Mouse (Mus musculus): ENCODE measurements around the gene Pak2. TPM values are rescaled to one million over a fixed set of nuclear protein-coding genes. Genes with fewer than 3 reads are reported as not detected.
A peak's percentile ranks its signal among the peaks of the same experiment; 100 is the strongest.
"Not testable (repeated sequence)": the region's sequence is repeated elsewhere in the genome, so short reads cannot be mapped to it uniquely, and the experiment has no call there.

The Pak2 gene
- polyA plus RNA-seq, 1 experiment from 2014 or later, result 39.3 TPM

DNA sequence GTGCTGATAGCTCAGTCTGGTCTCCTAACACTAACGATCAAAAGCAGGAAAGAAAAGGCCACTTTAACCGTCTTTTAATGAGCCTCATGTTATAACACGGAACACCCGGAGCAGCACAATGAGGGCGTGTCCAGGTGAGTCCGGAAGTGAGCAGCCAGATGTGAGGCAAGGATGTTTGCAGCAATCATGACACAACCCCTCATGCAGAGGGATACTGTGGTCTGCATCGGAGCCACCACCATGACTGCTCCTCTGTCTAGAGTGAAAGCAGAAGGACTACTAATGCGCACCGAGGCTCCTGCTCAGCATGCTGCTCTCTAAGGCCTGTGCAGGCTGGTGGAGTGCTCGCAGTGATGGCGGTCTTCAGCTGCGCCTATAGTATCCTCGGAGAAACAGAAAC is 23.2 kb upstream of the Pak2 start:
- no peak for ATAC-seq
- no peak overlapping the region for H3K9ac ChIP-seq (ENCODE audit: low read length)
- no peak for DNase-seq (ENCODE audit: low spot score)
- H3K4me2 ChIP-seq (ENCODE audit: low read length), result no peak overlapping the region
- H3K36me3 ChIP-seq (ENCODE audit: control insufficient read depth, insufficient read depth, low read length), result peaks cover 23% of the 10 kb centered on the region
- H3K4me3 ChIP-seq (ENCODE audit: low read depth, low read length), result no peak overlapping the region
- no peaks in the 10 kb centered on the region for H3K9me3 ChIP-seq (replicated peaks; ENCODE audit: control insufficient read depth, low read length)
- no peaks in the 10 kb centered on the region for H3K27me3 ChIP-seq (replicated peaks; ENCODE audit: control insufficient read depth, insufficient read depth, low read length)
- 85% methylated on average over 13 of the region's 13 CpGs for WGBS
- peaks cover 10% of the 10 kb centered on the region for H3K4me1 ChIP-seq (ENCODE audit: control insufficient read depth, insufficient read depth, low read length)
- H3K27ac ChIP-seq (ENCODE audit: low read depth, low read length), result no peak overlapping the region

DNA sequence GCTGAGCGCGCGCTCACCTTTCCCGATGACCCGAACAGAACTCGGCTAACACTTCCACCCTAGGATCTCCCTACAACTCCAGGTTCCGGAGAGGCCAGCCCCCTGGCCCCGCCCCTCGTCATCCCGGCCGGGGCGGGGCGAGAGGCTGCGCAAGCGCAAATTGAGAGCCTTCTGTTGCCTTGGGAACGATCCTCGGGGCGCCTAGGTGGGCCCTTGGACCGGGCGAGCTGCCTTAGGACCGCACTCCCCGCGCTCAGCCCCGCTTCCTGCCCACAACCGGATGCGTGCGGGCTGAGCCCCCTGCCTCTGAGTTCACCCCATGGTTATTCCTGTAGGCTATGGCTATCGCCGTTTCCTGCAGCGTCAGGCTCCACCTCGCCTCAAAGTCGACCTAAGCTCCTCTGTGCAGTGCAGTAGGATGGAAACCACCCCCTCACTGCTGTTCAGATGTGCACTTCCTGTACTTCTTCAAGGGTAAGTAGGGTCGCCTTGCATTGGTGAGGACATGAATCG is 20.6 kb upstream of the Pak2 start, which contains the start of the genes Pigx and Cep19:
Pigx (minus strand) TSS at position 103 of the 513 bp plus-strand sequence.
Cep19 (plus strand) TSS at position 163 of the 513 bp plus-strand sequence.
- under 1% methylated on average over 34 of the region's 34 CpGs for WGBS

DNA sequence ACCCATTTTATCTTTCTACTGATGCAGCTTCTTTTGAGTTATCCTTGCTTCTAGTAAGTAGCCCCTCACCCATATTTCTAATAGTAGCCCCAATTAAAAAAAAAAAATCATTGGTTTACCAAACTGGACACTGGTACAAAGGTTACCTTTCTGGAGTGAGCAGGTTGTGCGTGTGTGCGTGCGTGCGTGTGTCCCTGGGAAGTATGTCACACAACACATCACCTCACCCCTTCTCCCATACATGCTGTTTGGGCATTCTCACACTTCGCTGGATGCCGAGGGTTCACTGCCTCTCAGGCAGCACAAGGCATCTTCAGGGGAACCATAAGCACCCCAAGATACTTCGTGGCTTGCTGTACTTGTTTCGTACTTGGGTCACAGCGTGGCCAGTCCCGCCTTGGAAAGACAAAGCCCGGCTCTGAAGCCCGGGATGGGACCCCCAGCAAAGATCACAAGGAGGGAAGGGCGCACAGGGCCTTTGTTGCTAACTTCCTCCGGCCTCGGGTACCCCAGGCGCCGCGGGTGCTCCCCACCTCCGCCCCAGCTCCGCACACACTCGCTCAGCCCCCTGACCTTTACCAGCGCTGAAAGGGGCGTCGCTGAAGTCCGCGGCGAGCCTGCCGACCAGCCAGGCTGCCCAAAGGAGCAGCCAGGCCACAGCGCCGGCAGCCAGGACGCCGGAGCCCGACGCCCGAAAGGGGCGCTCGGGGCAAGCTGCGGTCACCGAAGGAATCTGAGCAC is 19.9 kb upstream of the Pak2 start:
- Histone ChIP-seq H3K4me3 (ENCODE audit: low read depth, low read length) (peak overlapping the region; percentile 95), H3K9ac (ENCODE audit: low read length) (peak overlapping the region; percentile 96), H3K27ac (ENCODE audit: low read depth, low read length) (peak overlapping the region; percentile 71; the same call in 1 of the 2 replicates), H3K9me3 (replicated peaks; ENCODE audit: control insufficient read depth, low read length) (no peaks in the 10 kb centered on the region), H3K4me2 (ENCODE audit: low read length) (peak overlapping the region; percentile 84), H3K4me1 (ENCODE audit: control insufficient read depth, insufficient read depth, low read length) (peaks cover 10% of the 10 kb centered on the region), H3K36me3 (ENCODE audit: control insufficient read depth, insufficient read depth, low read length) (peaks cover 22% of the 10 kb centered on the region), H3K27me3 (replicated peaks; ENCODE audit: control insufficient read depth, insufficient read depth, low read length) (no peaks in the 10 kb centered on the region)
- under 1% methylated on average over 39 of the region's 39 CpGs for WGBS
- ATAC-seq (peak; percentile 71), DNase-seq (ENCODE audit: low spot score) (peak; percentile 35)

More for the DNA sequence above, 20.6 kb upstream of the Pak2 start, which contains the start of the genes Pigx and Cep19:
- Histone ChIP-seq H3K9ac (ENCODE audit: low read length) (peak within 1 kb of the TSS; percentile 96), H3K36me3 (ENCODE audit: control insufficient read depth, insufficient read depth, low read length) (peaks cover 22% of the 10 kb centered on the region), H3K4me1 (ENCODE audit: control insufficient read depth, insufficient read depth, low read length) (peaks cover 10% of the 10 kb centered on the region), H3K9me3 (replicated peaks; ENCODE audit: control insufficient read depth, low read length) (no peaks in the 10 kb centered on the region), H3K27ac (ENCODE audit: low read depth, low read length) (peak within 1 kb of the TSS; percentile 71; the same call in 1 of the 2 replicates), H3K27me3 (replicated peaks; ENCODE audit: control insufficient read depth, insufficient read depth, low read length) (no peaks in the 10 kb centered on the region), H3K4me2 (ENCODE audit: low read length) (peak within 1 kb of the TSS; percentile 84), H3K4me3 (ENCODE audit: low read depth, low read length) (peak within 1 kb of the TSS; percentile 95)
- ATAC-seq, result peak; percentile 97
- peak; percentile 95 for DNase-seq (ENCODE audit: low spot score)

DNA sequence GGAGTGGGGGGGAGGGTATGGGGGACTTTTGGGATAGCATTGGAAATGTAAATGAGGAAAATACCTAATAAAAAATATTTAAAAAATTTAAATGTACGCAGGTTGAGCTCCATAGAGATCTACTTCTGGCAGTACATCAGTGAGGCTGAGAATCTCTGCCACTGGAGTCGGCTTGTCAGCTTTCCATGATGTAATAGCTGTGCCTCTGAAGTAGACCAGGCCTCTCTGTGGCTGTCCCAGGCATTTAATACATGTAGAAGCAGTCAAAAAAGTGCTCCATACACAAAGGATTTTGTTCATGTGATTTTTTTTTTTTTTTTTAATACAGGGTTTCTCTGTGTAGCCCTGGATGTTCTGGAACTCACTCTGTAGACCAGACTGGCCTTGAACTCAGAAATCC is 18.6 kb upstream of the Pak2 start:
- not testable (repeated sequence) for H3K27me3 ChIP-seq (replicated peaks; ENCODE audit: control insufficient read depth, insufficient read depth, low read length); H3K4me1 ChIP-seq (ENCODE audit: control insufficient read depth, insufficient read depth, low read length); ATAC-seq; H3K4me3 ChIP-seq (ENCODE audit: low read depth, low read length); H3K9ac ChIP-seq (ENCODE audit: low read length); H3K4me2 ChIP-seq (ENCODE audit: low read length); H3K27ac ChIP-seq (ENCODE audit: low read depth, low read length); H3K9me3 ChIP-seq (replicated peaks; ENCODE audit: control insufficient read depth, low read length); DNase-seq (ENCODE audit: low spot score)
- WGBS, result 89% methylated on average over 2 of the region's 2 CpGs
- H3K36me3 ChIP-seq (ENCODE audit: control insufficient read depth, insufficient read depth, low read length), result peaks cover 14% of the 10 kb centered on the region

DNA sequence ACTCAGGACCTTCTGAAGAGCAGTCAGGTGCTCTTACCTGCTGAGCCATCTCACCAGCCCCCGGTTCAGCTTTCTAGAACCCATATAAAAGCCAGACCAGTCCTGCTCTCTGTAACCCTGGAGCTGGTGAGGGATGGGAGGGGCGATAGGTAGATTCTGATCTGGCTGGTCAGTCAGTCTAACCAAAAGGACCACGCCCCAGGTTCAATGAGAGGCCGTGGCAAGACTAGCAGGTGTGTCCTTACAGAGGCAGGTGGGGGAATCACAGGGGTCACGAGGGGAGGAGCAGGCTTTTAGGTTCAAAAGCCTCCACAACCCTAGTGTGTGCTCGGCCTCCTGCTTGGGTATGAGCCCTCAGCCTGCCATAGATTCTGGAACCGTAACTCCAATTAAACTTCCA is 12.3 kb upstream of the Pak2 start:
- no peaks in the 10 kb centered on the region for H3K27me3 ChIP-seq (replicated peaks; ENCODE audit: control insufficient read depth, insufficient read depth, low read length)
- no peak overlapping the region for H3K4me2 ChIP-seq (ENCODE audit: low read length)
- WGBS, result 98% methylated on average over 7 of the region's 7 CpGs
- H3K27ac ChIP-seq (ENCODE audit: low read depth, low read length), result no peak overlapping the region
- no peaks in the 10 kb centered on the region for H3K4me1 ChIP-seq (ENCODE audit: control insufficient read depth, insufficient read depth, low read length)
- H3K9ac ChIP-seq (ENCODE audit: low read length), result no peak overlapping the region
- H3K9me3 ChIP-seq (replicated peaks; ENCODE audit: control insufficient read depth, low read length), result no peaks in the 10 kb centered on the region
- H3K36me3 ChIP-seq (ENCODE audit: control insufficient read depth, insufficient read depth, low read length), result peaks cover 74% of the 10 kb centered on the region
- no peak overlapping the region for H3K4me3 ChIP-seq (ENCODE audit: low read depth, low read length)
- DNase-seq (ENCODE audit: low spot score), result no peak
- no peak for ATAC-seq

DNA sequence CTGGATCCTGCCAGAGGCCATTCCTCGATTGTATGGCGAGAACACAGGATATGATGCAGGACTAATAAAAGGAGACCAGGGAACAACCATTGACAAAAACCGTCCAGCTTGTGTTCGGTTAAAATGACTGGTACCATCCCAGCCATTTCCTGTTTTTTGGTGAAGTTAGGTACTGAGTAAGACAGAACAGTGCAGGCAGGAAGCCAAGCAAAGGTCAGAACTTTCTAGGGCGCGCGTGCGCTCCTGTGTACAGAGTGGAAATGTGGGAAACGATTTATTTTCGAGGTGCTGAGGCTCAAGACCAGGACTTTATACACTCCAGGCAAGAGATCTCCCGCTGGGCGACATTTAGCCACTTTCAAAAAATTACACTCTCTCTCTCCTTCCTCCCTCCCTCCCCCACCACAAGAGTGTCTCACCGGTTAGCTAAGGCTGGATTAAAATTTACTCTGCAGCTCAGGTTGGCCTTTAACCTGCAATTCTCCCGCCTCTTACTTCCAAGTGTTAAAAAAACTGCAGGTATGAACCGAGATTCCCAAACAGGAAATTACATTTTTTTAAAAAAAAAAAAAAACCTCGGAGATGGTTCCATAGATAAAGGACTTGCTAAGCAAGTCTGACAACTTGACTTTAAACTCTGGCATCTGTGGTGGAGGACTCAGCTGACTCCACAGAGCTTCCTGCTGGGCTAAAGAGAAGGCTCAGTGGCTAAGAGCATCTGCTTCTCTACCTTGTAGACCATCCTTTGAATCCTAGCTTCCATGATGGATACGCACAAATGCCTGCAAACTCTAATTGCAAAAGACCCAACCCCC is 8.7 kb upstream of the Pak2 start:
- H3K9ac ChIP-seq (ENCODE audit: low read length), result no peak overlapping the region
- no peaks in the 10 kb centered on the region for H3K27me3 ChIP-seq (replicated peaks; ENCODE audit: control insufficient read depth, insufficient read depth, low read length)
- H3K4me1 ChIP-seq (ENCODE audit: control insufficient read depth, insufficient read depth, low read length), result no peaks in the 10 kb centered on the region
- H3K4me2 ChIP-seq (ENCODE audit: low read length), result no peak overlapping the region
- no peaks in the 10 kb centered on the region for H3K9me3 ChIP-seq (replicated peaks; ENCODE audit: control insufficient read depth, low read length)
- ATAC-seq (no peak), DNase-seq (ENCODE audit: low spot score) (no peak)
- H3K4me3 ChIP-seq (ENCODE audit: low read depth, low read length), result no peak overlapping the region
- WGBS, result 90% methylated on average over 17 of the region's 17 CpGs
- H3K27ac ChIP-seq (ENCODE audit: low read depth, low read length), result no peak overlapping the region
- peaks cover 90% of the 10 kb centered on the region for H3K36me3 ChIP-seq (ENCODE audit: control insufficient read depth, insufficient read depth, low read length)

DNA sequence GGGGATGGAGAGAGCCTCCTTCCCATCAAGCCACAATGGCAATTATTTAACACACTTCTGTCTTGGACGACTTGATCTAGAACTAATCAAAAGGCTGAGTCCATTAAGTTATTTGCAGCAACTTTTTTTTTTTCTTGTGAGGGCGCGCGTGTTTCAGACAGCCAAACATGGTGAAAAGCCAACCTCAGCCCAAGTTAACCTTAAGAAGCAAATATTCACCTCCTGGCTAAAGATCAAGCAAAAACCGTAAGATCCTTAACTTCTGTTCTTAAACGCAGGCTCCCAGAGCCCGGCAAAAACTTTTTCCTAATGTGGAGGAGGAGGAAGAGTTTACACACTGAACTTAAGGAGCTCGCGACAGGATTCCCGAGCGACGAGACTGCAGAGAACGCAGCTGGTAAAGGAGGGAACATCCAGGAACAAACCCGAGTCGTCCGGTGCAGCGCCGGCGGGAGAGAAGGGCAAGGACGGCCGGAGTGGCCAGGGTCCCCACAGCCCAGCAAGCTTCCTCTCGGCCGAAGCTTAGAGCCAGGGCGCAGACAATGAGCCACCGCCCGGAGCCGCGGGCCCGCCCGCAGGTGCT is 643 bp downstream of the Pak2 start:
- peak overlapping the region; percentile 77 for H3K4me2 ChIP-seq (ENCODE audit: low read length)
- peaks cover 9% of the 10 kb centered on the region for H3K36me3 ChIP-seq (ENCODE audit: control insufficient read depth, insufficient read depth, low read length)
- DNase-seq (ENCODE audit: low spot score) (peak; percentile 46), ATAC-seq (no peak)
- H3K9ac ChIP-seq (ENCODE audit: low read length), result peak overlapping the region; percentile 95
- H3K4me3 ChIP-seq (ENCODE audit: low read depth, low read length), result peak overlapping the region; percentile 96
- H3K27me3 ChIP-seq (replicated peaks; ENCODE audit: control insufficient read depth, insufficient read depth, low read length), result no peaks in the 10 kb centered on the region
- H3K9me3 ChIP-seq (replicated peaks; ENCODE audit: control insufficient read depth, low read length), result no peaks in the 10 kb centered on the region
- H3K4me1 ChIP-seq (ENCODE audit: control insufficient read depth, insufficient read depth, low read length), result peaks cover 14% of the 10 kb centered on the region; the same call in 1 of the 2 replicates
- 0% methylated on average over 30 of the region's 30 CpGs for WGBS
- peak overlapping the region; percentile 94 for H3K27ac ChIP-seq (ENCODE audit: low read depth, low read length)

DNA sequence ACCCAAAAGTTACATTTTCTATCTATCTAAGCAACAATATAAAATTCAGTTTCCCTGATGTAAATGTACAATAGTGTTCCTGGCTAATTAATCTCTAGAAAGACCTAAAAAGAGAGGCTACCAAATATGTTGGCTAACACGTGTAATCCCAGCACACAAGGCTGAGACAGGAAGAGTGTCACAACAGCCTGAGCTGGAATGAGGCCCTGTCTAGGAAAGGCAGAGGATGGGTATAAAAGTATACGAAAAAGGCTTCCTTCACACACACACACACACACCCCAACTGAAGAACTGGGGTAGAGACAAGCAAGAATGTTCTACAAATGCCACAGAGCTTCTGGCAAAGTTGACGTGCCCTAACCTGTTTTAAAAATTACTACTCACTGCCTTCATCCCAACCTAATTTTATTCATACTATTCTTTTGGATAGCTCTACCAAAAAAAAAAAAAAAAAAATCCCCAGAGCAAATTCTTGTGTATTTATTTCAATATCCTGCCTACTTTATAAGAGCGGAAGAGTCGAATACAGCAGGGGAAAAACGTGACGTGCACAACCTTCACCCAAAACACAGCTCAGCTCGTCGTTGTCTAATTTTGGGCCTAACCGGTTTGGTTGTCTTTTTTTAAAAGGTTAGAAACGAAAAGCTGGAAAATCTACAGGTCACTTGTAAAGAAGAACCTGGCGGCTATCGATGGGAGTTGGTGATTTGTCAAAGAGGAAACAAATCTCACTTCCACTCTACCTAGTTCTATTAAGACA is 1.3 kb downstream of the Pak2 start:
- Histone ChIP-seq H3K4me1 (ENCODE audit: control insufficient read depth, insufficient read depth, low read length) (peaks cover 14% of the 10 kb centered on the region; the same call in 1 of the 2 replicates), H3K4me3 (ENCODE audit: low read depth, low read length) (peak overlapping the region; percentile 96), H3K9me3 (replicated peaks; ENCODE audit: control insufficient read depth, low read length) (no peaks in the 10 kb centered on the region), H3K9ac (ENCODE audit: low read length) (peak overlapping the region; percentile 95), H3K4me2 (ENCODE audit: low read length) (peak overlapping the region; percentile 77), H3K36me3 (ENCODE audit: control insufficient read depth, insufficient read depth, low read length) (peaks cover 7% of the 10 kb centered on the region; the same call in 1 of the 2 replicates), H3K27ac (ENCODE audit: low read depth, low read length) (no peak overlapping the region), H3K27me3 (replicated peaks; ENCODE audit: control insufficient read depth, insufficient read depth, low read length) (no peaks in the 10 kb centered on the region)
- 6% methylated on average over 13 of the region's 13 CpGs for WGBS
- DNase-seq (ENCODE audit: low spot score), result no peak
- ATAC-seq, result no peak

Data from forebrain, embryonic 14.5 days (tissue).